Mouse (Mus musculus) lung, embryonic 16.5 days (tissue): ENCODE data around the gene Gtse1. TPM values are rescaled to one million over a fixed set of nuclear protein-coding genes. Genes with fewer than 3 reads are reported as not detected.
A peak's percentile ranks its signal among the peaks of the same experiment; 100 is the strongest.

Experiments used
- ATAC-seq: fragments of 200-750 bp; cut with Nextera tagmentation; 2 replicates; pipeline ENCODE4 v1.8.0; 2017; ENCODE audit warnings: low read depth, mild to moderate bottlenecking, moderate library complexity
- H3K27ac ChIP-seq: fragments of 300-500 bp; sonication (generic); 2 replicates; pipeline ENCODE4 v1.5.1; 2014; ENCODE audit warnings: mild to moderate bottlenecking, control low read depth, low read length
- H3K27me3 ChIP-seq: fragments of 300-500 bp; sonication (generic); 2 replicates; pipeline ENCODE4 v1.6.1; 2014; ENCODE audit warnings: low read depth, low read length, mixed read lengths; ENCODE audit not compliant: control insufficient read depth, insufficient read depth
- H3K36me3 ChIP-seq: fragments of 300-500 bp; sonication (generic); 2 replicates; pipeline ENCODE4 v1.6.1; 2014; ENCODE audit warnings: low read length; ENCODE audit not compliant: control insufficient read depth, insufficient read depth
- H3K4me1 ChIP-seq: fragments of 300-500 bp; sonication (generic); replicated peaks from 2 replicates; pipeline ENCODE4 v1.6.1; 2014; ENCODE audit warnings: low read length, mixed read lengths; ENCODE audit not compliant: control insufficient read depth, insufficient read depth
- H3K4me2 ChIP-seq: fragments of 300-500 bp; sonication (generic); 2 replicates; pipeline ENCODE4 v1.6.1; 2014; ENCODE audit warnings: low read depth, low read length, control low read depth
- H3K4me3 ChIP-seq: fragments of 300-500 bp; sonication (generic); 2 replicates; pipeline ENCODE4 v1.5.1; 2014; ENCODE audit warnings: mild to moderate bottlenecking, low read length, control low read depth
- H3K9ac ChIP-seq: fragments of 300-500 bp; sonication (generic); 2 replicates; pipeline ENCODE4 v1.6.1; 2014; ENCODE audit warnings: low read length, control low read depth
- H3K9me3 ChIP-seq: fragments of 300-500 bp; sonication (generic); 2 replicates; pipeline ENCODE4 v1.6.1; 2016; ENCODE audit warnings: low read length; ENCODE audit not compliant: control insufficient read depth
- WGBS: fragments of 180-500 bp; shearing (Covaris S2); extraction: QIAGEN DNeasy Blood & Tissue Kit; methylation state at CpG from one replicate; pipeline ENCODE4 v1.1.7; 2014; 5-methylcytosine and 5-hydroxymethylcytosine counted together
- polyA plus RNA-seq: library from polyadenylated mRNA; unstranded; fragments of >200 nt; fragmentation: Nextera tagmentation; extraction: Ambion mirVana; gene quantifications from 2 replicates; pipeline ENCODE4 v1.2.1, GENCODE M21; 2015

The Gtse1 gene
- polyA plus RNA-seq, 1 experiment from 2014 or later, result 32.5 TPM

DNA sequence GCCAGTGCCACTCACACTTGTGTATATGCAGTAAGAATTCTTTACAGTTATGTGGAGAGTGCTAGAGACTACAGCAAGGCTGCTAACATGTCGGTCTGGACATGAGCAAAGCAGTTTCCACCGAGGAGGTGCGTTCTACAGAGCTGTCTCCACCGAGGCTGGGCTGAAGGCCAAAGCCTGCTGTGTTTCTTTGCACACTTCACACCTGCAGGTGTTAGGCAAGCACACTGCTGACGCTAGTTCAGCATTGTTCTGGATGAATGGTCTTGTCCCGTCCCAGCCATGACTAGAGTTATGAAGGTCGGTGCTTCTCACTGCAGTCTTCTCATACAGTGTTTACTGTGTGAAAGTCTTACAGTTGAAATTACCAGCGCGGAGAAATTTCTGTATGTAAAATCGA lies 32.4 kb downstream of the Gtse1 start:
- Histone ChIP-seq H3K9ac (no peak overlapping the region), H3K36me3 (peaks cover 40% of the 10 kb centered on the region), H3K4me2 (no peak overlapping the region), H3K4me3 (no peak overlapping the region), H3K27me3 (no peaks in the 10 kb centered on the region), H3K4me1 (no peaks in the 10 kb centered on the region), H3K9me3 (no peaks in the 10 kb centered on the region), H3K27ac (no peak overlapping the region)
- no peak for ATAC-seq
- WGBS, result 77% methylated on average over 10 of the region's 10 CpGs

DNA sequence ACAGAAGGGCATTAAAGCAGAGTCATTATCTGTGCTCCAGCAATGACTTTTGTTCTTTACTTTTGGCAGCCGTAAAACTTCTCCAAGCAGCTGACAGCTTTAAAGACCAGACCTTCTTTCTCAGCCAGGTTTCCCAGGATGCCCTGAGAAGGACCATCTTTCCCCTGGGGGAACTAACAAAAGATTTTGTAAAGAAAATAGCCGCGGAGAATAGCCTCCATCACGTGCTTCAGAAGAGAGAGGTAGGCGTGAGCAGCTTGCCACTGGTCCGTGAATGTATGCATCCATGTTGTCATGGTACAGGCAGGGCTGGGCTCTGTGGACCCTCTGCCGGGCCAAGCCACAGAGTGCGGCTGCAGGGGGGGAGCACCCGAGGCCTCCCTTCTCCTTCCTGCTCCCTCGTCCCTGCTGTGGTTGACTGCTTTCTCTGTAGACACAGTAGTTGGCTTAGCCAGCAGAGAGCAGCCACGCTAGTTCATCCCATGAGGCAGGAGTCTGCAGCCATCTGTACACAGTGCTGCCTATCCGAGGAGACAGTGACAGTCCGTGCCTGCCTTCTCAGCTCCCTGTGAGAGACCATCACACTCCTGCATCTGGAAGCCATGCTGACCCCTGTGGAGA lies 33.1 kb downstream of the Gtse1 start:
- peaks cover 46% of the 10 kb centered on the region for H3K36me3 ChIP-seq
- H3K27ac ChIP-seq, result no peak overlapping the region
- ATAC-seq, result no peak
- no peak overlapping the region for H3K9ac ChIP-seq
- H3K4me1 ChIP-seq, result no peaks in the 10 kb centered on the region
- H3K4me3 ChIP-seq, result no peak overlapping the region
- no peaks in the 10 kb centered on the region for H3K27me3 ChIP-seq
- H3K4me2 ChIP-seq, result no peak overlapping the region
- 84% methylated on average over 13 of the region's 13 CpGs for WGBS
- H3K9me3 ChIP-seq, result no peaks in the 10 kb centered on the region

DNA sequence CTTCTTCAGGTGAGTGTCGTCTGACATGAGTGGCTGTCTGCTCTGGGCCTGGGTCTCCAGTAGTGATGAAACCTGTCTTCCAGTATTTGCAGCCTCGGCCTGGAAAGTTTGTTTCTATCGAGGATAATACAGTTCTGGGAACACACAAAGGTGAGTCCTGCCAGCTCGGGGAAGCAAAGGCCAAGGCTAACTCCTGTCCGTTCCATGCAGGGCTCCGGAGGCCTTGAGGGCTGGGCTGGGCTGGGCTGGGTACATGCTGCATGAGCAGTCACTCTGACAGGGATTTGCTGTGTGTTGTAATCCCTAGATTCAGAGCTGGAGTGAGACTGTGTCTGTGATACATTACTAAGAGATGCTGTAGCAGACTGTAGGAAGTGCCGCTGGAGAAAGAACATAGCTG lies 34.3 kb downstream of the Gtse1 start:
- no peaks in the 10 kb centered on the region for H3K9me3 ChIP-seq
- no peak overlapping the region for H3K9ac ChIP-seq
- H3K4me3 ChIP-seq, result no peak overlapping the region
- 88% methylated on average over 7 of the region's 7 CpGs for WGBS
- no peak overlapping the region for H3K4me2 ChIP-seq
- peaks cover 49% of the 10 kb centered on the region for H3K36me3 ChIP-seq
- ATAC-seq, result no peak
- H3K4me1 ChIP-seq, result no peaks in the 10 kb centered on the region
- no peaks in the 10 kb centered on the region for H3K27me3 ChIP-seq
- H3K27ac ChIP-seq, result no peak overlapping the region

DNA sequence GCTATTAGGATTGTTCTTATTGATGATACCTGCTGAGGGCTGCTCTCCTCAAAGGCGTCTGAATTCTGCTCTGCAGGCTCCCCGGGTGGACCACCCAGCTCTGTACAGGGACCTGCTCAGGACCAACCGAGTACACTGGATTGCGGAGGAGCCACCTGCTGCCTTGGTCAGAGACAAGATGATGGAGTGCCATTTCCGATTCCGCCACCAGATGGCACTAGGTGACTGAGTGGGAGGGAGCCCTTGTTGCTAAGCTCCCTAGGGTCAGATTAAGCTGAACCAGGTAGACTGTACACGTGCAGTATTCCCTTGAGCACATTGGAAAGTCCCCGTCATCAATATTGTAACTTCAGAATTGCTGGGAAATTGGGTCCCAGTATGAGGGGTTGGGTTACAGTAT lies 36.7 kb downstream of the Gtse1 start:
- H3K4me2 ChIP-seq, result no peak overlapping the region
- H3K9me3 ChIP-seq, result no peaks in the 10 kb centered on the region
- no peaks in the 10 kb centered on the region for H3K27me3 ChIP-seq
- WGBS, result 15% methylated on average over 8 of the region's 8 CpGs
- peak; percentile 41; the same call in 1 of the 2 replicates for ATAC-seq
- H3K36me3 ChIP-seq, result peaks cover 41% of the 10 kb centered on the region
- H3K4me1 ChIP-seq, result no peaks in the 10 kb centered on the region
- no peak overlapping the region for H3K9ac ChIP-seq
- no peak overlapping the region for H3K27ac ChIP-seq
- H3K4me3 ChIP-seq, result no peak overlapping the region

DNA sequence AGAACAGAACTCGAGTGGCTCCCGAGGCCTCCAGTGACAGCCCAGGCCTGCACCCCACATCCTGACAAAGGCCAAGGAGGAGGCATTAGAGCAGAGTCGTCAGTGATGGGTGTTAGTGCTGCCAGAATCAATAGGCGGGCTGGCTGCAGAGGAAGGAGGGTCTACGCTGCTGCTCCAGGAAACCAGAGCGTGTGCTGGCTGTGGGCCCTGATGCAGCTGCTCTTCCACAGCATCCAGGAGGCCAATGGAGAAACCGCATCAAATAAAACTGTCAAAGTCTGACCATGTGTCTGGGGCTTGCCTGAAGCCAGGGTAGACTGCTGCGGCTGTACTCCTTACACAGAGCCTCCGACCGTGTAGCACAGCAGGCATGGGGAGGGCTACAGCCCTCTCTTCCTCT lies 37.6 kb downstream of the Gtse1 start:
- Histone ChIP-seq H3K27ac (no peak overlapping the region), H3K9me3 (no peaks in the 10 kb centered on the region), H3K36me3 (peaks cover 35% of the 10 kb centered on the region), H3K4me1 (no peaks in the 10 kb centered on the region), H3K4me2 (no peak overlapping the region), H3K9ac (no peak overlapping the region), H3K27me3 (no peaks in the 10 kb centered on the region), H3K4me3 (no peak overlapping the region)
- ATAC-seq, result no peak
- WGBS, result 83% methylated on average over 10 of the region's 10 CpGs

DNA sequence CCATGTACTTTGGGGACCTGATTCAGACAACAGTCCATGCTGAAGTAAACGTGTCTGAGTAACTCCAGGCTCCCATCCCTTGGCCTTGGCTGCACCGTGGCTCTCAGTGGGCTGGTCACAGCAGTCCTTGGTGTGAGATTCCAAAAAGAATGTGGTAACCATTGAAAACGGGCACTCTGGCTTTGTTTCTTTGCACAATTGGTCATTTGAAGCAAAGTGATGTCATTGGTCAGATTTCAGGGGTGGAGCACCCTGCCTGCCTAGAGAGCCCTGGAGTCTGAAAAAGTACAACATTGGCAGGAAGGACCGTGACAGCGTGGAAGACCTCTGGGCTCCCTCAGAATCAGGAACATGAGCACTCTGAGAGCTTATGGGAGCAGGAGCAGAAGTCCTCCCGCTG lies 39.9 kb downstream of the Gtse1 start:
- H3K4me1 ChIP-seq, result no peaks in the 10 kb centered on the region
- H3K4me3 ChIP-seq, result no peak overlapping the region
- no peaks in the 10 kb centered on the region for H3K27me3 ChIP-seq
- H3K9ac ChIP-seq, result no peak overlapping the region
- no peak for ATAC-seq
- H3K36me3 ChIP-seq, result peaks cover 18% of the 10 kb centered on the region
- no peak overlapping the region for H3K27ac ChIP-seq
- 51% methylated on average over 6 of the region's 6 CpGs for WGBS
- H3K9me3 ChIP-seq, result no peaks in the 10 kb centered on the region
- no peak overlapping the region for H3K4me2 ChIP-seq

DNA sequence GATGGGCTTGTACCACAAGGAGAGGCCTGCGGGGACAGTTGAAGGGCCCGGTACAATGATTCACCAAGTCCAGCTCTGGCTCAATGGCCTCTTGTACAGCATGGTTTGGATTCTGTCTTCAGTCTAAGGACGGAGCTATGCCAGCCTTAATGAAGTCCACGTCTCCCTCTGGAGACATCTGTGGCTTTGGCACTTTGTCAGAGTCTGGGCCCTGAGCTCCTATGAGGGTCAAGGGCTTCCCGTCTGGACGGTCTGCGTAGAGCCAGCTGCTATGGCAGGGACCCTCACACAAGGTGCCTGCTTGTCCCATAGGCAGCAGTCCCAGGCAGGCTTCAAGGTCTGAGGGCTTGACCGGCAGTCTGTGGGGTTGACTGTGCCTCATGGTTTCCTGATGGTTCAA lies 40.8 kb downstream of the Gtse1 start:
- Histone ChIP-seq H3K36me3 (peaks cover 17% of the 10 kb centered on the region), H3K27me3 (no peaks in the 10 kb centered on the region)

DNA sequence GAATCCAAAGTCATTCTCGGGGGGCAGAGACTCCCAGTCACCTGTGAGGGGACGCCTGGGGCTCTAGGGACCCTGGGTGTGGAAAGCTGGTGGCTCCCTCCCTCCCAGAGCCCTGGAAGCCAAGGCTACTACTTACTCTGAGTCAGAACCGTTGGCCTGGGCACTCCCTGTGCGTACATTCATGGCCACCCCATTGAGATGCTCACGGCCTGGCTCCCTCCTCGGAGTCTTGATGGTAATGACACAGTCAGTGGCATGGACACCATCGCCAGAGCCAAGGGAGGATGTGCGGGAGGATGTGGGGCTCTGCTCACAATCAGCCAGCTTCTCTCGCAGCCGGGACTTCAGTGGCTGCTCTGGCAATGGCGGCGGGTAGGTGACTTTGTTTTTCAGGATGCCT lies 41.3 kb downstream of the Gtse1 start:
- no peaks in the 10 kb centered on the region for H3K27me3 ChIP-seq
- H3K4me3 ChIP-seq, result no peak overlapping the region
- H3K36me3 ChIP-seq, result peaks cover 17% of the 10 kb centered on the region
- no peaks in the 10 kb centered on the region for H3K4me1 ChIP-seq
- WGBS, result 78% methylated on average over 12 of the region's 12 CpGs
- no peak for ATAC-seq
- no peak overlapping the region for H3K4me2 ChIP-seq
- no peaks in the 10 kb centered on the region for H3K9me3 ChIP-seq
- no peak overlapping the region for H3K27ac ChIP-seq
- H3K9ac ChIP-seq, result no peak overlapping the region

More for the DNA sequence above, 40.8 kb downstream of the Gtse1 start:
- Histone ChIP-seq H3K4me2 (no peak overlapping the region), H3K9ac (no peak overlapping the region), H3K27ac (no peak overlapping the region), H3K4me3 (no peak overlapping the region), H3K9me3 (no peaks in the 10 kb centered on the region), H3K4me1 (no peaks in the 10 kb centered on the region)
- ATAC-seq, result no peak
- 82% methylated on average over 8 of the region's 8 CpGs for WGBS

DNA sequence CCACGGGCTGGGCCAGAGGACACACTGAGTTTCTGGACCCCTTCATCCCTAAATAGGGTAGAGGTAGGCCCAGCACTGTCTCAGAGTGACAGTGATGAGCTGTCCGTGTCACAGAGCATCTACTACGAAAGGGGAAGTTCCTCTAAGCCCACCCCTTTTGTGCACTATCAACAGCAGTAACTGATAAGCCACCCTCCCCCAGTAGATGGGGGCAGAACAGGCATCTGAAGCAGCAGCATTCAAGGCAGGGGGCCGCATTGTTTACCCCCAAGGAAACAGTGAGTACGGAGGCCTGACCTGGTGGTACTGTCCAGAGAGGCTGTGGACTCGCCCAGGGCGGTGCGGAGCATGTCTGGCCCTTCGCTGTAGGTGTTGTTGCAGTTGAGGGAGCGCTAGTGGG lies 43.0 kb downstream of the Gtse1 start:
- Histone ChIP-seq H3K27me3 (no peaks in the 10 kb centered on the region), H3K4me1 (no peaks in the 10 kb centered on the region), H3K4me3 (no peak overlapping the region), H3K4me2 (no peak overlapping the region), H3K36me3 (peaks cover 6% of the 10 kb centered on the region), H3K9ac (no peak overlapping the region), H3K9me3 (no peaks in the 10 kb centered on the region), H3K27ac (no peak overlapping the region)
- ATAC-seq, result no peak
- WGBS, result 66% methylated on average over 10 of the region's 10 CpGs

DNA sequence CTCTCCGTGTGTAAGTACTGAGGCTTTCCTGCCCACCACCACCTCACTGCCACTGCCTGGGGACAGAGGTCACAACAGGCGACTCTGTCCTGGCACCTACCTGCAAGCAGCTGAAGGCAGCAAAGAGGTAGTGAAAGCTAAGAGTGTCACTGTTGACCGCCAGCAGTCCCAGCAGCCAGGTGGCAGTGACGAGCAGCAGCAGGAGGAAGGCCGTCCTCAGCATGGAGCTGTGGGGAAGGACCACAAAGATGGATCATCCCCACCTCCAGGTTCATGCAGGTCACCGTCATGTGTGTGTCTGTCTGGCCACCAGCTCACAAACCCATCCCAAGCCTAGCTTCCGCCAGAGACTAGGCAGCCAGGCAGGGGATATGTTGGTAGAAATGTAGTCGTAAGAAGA lies 44.3 kb downstream of the Gtse1 start:
- whole genome bisulfite sequencing, result 53% methylated on average over 8 of the region's 8 CpGs
- H3K9ac ChIP-seq, result no peak overlapping the region
- H3K4me3 ChIP-seq, result no peak overlapping the region
- H3K4me2 ChIP-seq, result no peak overlapping the region
- no peaks in the 10 kb centered on the region for H3K4me1 ChIP-seq
- no peak for ATAC-seq
- H3K27ac ChIP-seq, result no peak overlapping the region
- no peaks in the 10 kb centered on the region for H3K27me3 ChIP-seq
- 0 out of 2 replicates have a peak, but pooled peaks cover 2% of the 10 kb centered on the region for H3K36me3 ChIP-seq
- H3K9me3 ChIP-seq, result no peaks in the 10 kb centered on the region
